Mouse (Mus musculus): ENCODE results near the gene Pex5l. TPM values are rescaled to one million over a fixed set of nuclear protein-coding genes. Genes with fewer than 3 reads are reported as not detected.

Pex5l gene
- total and polyA plus RNA-seq, 3 experiments = not detected

DNA sequence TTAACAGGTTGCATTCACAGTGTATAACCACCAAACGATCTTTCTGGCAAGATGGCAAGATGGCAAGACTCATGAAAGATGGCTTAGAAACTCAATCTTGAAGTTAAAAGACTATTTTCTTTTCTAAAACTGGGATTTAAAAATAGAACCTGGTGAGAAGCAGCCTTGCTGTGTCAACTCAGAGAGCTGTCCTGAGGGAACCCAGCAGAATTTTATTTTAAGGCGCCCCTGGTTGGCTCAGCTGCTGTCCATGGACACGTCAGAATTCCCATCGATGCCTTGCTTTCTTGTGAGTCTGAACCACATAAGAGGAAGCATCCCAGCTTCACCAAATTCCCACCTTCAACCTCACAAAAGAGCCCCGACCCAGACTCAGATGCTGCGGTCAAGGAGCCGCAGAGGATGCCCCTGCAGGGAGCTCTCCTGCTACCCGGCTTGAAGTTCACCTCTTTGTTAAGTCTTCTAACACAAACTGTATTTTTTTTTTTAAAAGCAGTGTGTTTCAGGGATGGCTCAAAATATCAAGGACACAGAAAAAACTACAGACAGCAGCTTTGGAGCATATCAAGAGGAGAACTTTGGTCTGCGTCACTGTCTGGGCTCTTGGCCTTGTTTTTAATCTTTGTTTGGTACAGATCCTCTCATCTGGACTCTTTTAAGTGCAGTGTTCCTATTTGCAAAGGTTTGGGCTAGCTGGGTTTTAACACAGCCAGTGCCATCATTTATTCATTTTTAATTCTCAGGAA, 44.3 kb downstream of the Pex5l start:
- Histone ChIP-seq H3K9me3 (replicated peaks; ENCODE audit: insufficient read depth, low read length) (no peaks in the 10 kb centered on the region), H3K4me3 (ENCODE audit: control insufficient read depth in 1 of 2, insufficient read depth in 1 of 2, low read depth in 2 of 2, low read length in 2 of 2) (no peak overlapping the region), H3K27ac (ENCODE audit: control insufficient read depth, low read depth, low read length) (no peak overlapping the region), H3K79me2 (ENCODE audit: control insufficient read depth, insufficient read depth, low read length, poor library complexity) (no peaks in the 10 kb centered on the region), H3K36me3 (ENCODE audit: control insufficient read depth in 1 of 2, insufficient read depth in 2 of 2, low read length in 2 of 2) (no peaks in the 10 kb centered on the region), H3K4me1 (ENCODE audit: control insufficient read depth in 1 of 2, insufficient read depth in 2 of 2, low read length in 2 of 2) (no peaks in the 10 kb centered on the region), H3K27me3 (ENCODE audit: control insufficient read depth in 1 of 2, insufficient read depth in 2 of 2, low read length in 2 of 2) (no peaks in the 10 kb centered on the region), H3K9ac (ENCODE audit: control insufficient read depth, low read depth, low read length, poor library complexity, severe bottlenecking) (no peak overlapping the region)
- no peak for TF ChIP-seq MEF2A (IDR thresholded peaks at IDR 0.05; ENCODE audit: extremely low read depth, insufficient replicate concordance, low read depth, low read length, poor library complexity, severe bottlenecking)
- TF ChIP-seq MAZ (IDR thresholded peaks at IDR 0.05; ENCODE audit: low read depth, low read length) = no peak
- no peak for TF ChIP-seq ZMIZ1 (IDR thresholded peaks at IDR 0.05; ENCODE audit: low read depth, low read length)
- no peak for TF ChIP-seq USF2 (IDR thresholded peaks at IDR 0.05; ENCODE audit: borderline replicate concordance in 1 of 2, insufficient read depth in 1 of 2, low read depth in 1 of 2, low read length in 2 of 2)
- TF ChIP-seq JUND (IDR thresholded peaks at IDR 0.05; ENCODE audit: low read depth, low read length) = no peak
- no peak for TF ChIP-seq TCF12 (IDR thresholded peaks at IDR 0.05; ENCODE audit: low read depth, low read length)
- no peak for TF ChIP-seq GATA1 (IDR thresholded peaks at IDR 0.05; ENCODE audit: low read depth, low read length)
- no peak for TF ChIP-seq MAX (IDR thresholded peaks at IDR 0.05; ENCODE audit: low read length)
- no peak for TF ChIP-seq HCFC1 (IDR thresholded peaks at IDR 0.05; ENCODE audit: low read depth, low read length)
- no peak for TF ChIP-seq POLR2AphosphoS2 (IDR thresholded peaks at IDR 0.05; ENCODE audit: low read length)
- no peak for TF ChIP-seq ELF1 (IDR thresholded peaks at IDR 0.05; ENCODE audit: low read depth, low read length)
- DNase-seq (ENCODE audit: low read depth, low spot score) = no peak

DNA sequence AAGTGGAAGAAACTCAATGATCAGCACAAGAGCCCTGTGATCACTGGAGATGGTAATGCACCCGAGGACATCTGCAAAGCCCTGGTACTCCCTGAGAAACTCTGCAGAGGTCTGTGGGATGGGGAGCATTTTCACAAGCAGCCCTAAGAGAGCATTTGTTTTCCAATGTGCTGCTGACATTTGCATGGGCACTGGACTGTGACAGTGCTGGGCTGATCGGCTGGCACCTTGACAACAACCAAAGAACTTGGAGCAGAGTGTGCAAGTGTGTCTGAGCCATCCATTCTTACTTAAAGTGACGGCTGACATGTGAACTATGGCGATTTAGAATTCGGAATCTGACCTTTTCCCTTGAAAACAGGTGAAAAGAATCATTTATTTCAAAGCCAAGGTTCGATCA, 49.4 kb downstream of the Pex5l start:
- Histone ChIP-seq H3K79me2 (ENCODE audit: control insufficient read depth, insufficient read depth, low read length, poor library complexity) (no peaks in the 10 kb centered on the region), H3K27me3 (ENCODE audit: control insufficient read depth in 1 of 2, insufficient read depth in 2 of 2, low read length in 2 of 2) (no peaks in the 10 kb centered on the region), H3K4me1 (ENCODE audit: control insufficient read depth in 1 of 2, insufficient read depth in 2 of 2, low read length in 2 of 2) (no peaks in the 10 kb centered on the region), H3K27ac (ENCODE audit: control insufficient read depth, low read depth, low read length) (no peak overlapping the region), H3K9ac (ENCODE audit: control insufficient read depth, low read depth, low read length, poor library complexity, severe bottlenecking) (no peak overlapping the region), H3K4me3 (ENCODE audit: control insufficient read depth in 1 of 2, insufficient read depth in 1 of 2, low read depth in 2 of 2, low read length in 2 of 2) (no peak overlapping the region), H3K36me3 (ENCODE audit: control insufficient read depth in 1 of 2, insufficient read depth in 2 of 2, low read length in 2 of 2) (no peaks in the 10 kb centered on the region), H3K9me3 (replicated peaks; ENCODE audit: insufficient read depth, low read length) (no peaks in the 10 kb centered on the region)
- TF ChIP-seq NELFE (IDR thresholded peaks at IDR 0.05; ENCODE audit: low read depth, low read length) (no peak), BHLHE40 (IDR thresholded peaks at IDR 0.05; ENCODE audit: borderline replicate concordance, low read depth, low read length) (no peak), E2F4 (IDR thresholded peaks at IDR 0.05; ENCODE audit: borderline replicate concordance, low read depth, low read length) (no peak), CTCF (IDR thresholded peaks at IDR 0.05 in 2 of 3, conservative IDR thresholded peaks at IDR 0.05 in 1 of 3; ENCODE audit: control insufficient read depth in 1 of 3, insufficient read depth in 1 of 3, low read depth in 2 of 3, low read length in 3 of 3, poor library complexity in 1 of 3, severe bottlenecking in 1 of 3) (no peak), POLR2AphosphoS5 (IDR thresholded peaks at IDR 0.05; ENCODE audit: borderline replicate concordance, low read depth, low read length) (no peak), RAD21 (IDR thresholded peaks at IDR 0.05; ENCODE audit: low read depth, low read length) (no peak), CHD2 (IDR thresholded peaks at IDR 0.05; ENCODE audit: low read length) (no peak), JUND (IDR thresholded peaks at IDR 0.05; ENCODE audit: low read depth, low read length) (no peak), TAL1 (IDR thresholded peaks at IDR 0.05; ENCODE audit: low read length) (no peak), HCFC1 (IDR thresholded peaks at IDR 0.05; ENCODE audit: low read depth, low read length) (no peak), MYC (IDR thresholded peaks at IDR 0.05; ENCODE audit: low read depth, low read length) (no peak), MAX (IDR thresholded peaks at IDR 0.05; ENCODE audit: low read length) (no peak), CHD1 (IDR thresholded peaks at IDR 0.05; ENCODE audit: low read depth, low read length) (no peak), GABPA (IDR thresholded peaks at IDR 0.05; ENCODE audit: low read depth, low read length) (no peak), RCOR1 (IDR thresholded peaks at IDR 0.05; ENCODE audit: low read depth, low read length) (no peak), MXI1 (IDR thresholded peaks at IDR 0.05; ENCODE audit: low read depth, low read length) (no peak)
- DNase-seq (ENCODE audit: low read depth, low spot score) = no peak
